Mouse (Mus musculus) heart, postnatal 36 days (tissue): ENCODE data around the gene Tnks2. TPM values are rescaled to one million over a fixed set of nuclear protein-coding genes. Genes with fewer than 3 reads are reported as not detected.
"Not testable (repeated sequence)": the region's sequence is repeated elsewhere in the genome, so short reads cannot be mapped to it uniquely, and the experiment has no call there.

Source experiments
- DNase-seq, 2 experiments: peaks; one replicate each; pipeline ENCODE4 v3.0.0; 2021 to 2022
- intact Hi-C: fragments of 180-260 bp; cut with DNase I; formaldehyde crosslinking; loops from one replicate; pipeline ENCODE4 v1.15.1; 2025
- total RNA-seq, 2 experiments: library from RNA; stranded (reverse); gene quantifications; 2 replicates each; pipeline ENCODE4 v1.2.3; 2021

Gene Tnks2
- total RNA-seq, 2 experiments from 2014 or later: 79.1 to 83.4 TPM

DNA sequence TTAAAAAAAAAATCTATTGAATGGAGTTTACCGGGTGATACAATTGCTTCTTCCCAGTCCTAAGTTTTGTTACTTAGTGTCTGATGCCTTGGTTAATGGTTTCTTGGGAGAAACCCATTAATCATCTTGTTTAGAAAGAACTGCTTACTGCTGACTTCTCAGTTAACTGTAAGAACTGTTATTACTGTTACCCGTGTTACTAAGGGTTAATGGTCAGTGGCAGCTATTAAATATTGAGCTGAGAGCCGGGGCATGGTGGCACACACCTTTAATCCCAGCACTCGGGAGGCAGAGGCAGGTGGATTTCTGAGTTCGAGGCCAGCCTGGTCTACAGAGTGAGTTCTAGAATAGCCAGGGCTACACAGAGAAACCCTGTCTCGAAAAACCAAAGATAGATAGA lies 12.7 kb upstream of the Tnks2 start:
- not testable (repeated sequence) for DNase-seq

DNA sequence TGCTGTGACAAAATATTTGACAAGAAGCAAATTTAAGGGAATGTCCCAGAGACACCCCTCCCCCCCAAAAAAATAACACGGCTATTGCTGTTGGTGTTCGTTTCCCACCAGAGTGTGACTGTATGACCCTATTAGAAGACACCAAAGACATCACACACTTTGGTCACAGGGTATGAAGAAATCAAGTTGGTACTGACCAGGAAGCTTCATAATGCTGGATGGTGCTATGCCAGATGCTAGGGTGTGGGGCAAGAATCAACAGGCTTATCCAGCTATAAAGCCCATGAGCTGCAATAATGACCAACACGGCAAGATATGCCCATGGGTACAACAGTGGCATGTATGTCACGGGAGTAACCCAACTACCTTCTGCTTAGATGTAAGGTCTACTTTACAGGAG lies 11.3 kb upstream of the Tnks2 start:
- no peak for DNase-seq
- intact Hi-C loops: no loop called here

More for the DNA sequence above, 12.7 kb upstream of the Tnks2 start:
- intact Hi-C loops: not testable (repeated sequence)

DNA sequence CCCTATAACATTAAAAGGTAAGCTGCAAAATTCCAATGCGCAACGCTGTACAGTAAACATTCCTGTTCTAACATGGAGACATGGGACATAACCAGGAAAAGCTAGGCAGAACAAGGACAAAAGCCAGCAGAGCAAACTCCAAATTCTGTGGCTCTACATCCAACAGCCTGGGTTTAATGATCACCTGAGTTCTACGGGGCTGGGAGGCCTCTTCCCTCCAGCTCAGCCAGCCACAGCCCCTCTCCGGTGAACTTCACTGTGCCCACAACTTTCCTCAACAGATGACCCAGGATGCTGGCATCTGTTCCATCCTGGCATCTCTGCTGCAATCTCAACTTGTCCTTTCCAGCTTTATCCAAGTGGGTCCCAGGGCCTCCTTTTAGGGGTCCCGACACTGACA lies 6.4 kb upstream of the Tnks2 start:
- intact Hi-C loops: no loop called here

DNA sequence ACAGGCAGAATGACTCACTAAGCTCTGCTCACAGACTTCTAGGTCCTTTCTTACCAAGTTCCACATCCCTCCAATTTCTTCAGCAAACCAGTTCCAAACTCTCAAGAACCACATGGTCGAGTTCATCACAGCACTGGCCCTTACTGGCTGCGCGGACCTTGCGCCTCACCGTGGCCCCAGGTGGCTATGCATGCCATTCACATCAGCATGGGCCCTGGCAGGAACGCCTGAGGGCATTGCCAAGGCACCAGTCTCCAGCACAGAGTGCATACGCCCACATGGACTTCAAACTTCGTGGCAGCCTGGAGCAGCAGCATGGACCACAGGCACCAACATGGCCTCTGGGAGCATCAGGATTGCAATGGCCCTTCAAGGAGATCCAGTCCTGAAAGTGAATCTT lies 5.7 kb upstream of the Tnks2 start:
- DNase-seq: no peak
- intact Hi-C loops: no loop called here

More for the DNA sequence above, 6.4 kb upstream of the Tnks2 start:
- no peak for DNase-seq

DNA sequence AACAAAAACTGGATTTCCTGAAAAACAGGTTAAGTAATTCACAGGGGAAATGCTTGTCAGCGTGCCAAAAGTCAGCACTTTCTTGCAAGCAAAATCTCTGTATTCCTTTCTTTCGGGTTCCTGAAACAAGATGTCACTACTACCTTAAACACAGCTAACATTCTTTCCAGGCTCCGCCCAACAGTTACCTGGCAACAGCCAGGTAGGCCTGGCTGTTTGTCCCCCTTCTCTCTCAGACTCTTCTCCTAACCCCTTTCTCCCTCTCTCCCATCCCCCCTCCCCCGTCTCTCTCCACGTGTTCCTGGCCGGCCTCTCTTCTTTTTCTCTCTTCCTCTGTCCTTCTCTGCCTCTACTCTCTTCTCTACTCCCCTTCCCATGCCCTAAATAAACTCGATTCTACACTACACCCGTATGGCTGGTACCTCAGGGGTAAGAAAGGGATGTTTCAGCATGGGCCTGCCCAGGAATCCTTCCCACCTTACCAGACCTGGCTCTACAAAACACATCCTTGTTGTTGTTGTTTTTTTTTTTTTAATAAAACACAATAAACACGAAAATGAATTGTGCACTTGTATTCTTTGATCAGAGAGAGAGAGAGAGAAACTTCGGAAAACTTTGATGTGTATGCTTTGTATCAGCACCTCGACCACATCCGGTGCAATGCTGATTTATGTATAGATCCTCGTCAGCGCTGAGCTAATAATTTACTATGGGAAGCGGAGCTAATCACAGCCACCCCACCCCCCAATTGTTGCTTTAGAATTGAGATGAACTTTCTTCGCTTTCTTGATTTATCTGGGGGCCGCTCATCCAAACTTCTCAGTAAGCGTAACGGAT lies 863 bp upstream of the Tnks2 start:
- peak; percentile 43 to 54 for DNase-seq
- intact Hi-C loops: loop anchor here (5.0 kb wide), 1 partner anchor 84 kb away; the partner anchor contains the start of gene Fgfbp3

DNA sequence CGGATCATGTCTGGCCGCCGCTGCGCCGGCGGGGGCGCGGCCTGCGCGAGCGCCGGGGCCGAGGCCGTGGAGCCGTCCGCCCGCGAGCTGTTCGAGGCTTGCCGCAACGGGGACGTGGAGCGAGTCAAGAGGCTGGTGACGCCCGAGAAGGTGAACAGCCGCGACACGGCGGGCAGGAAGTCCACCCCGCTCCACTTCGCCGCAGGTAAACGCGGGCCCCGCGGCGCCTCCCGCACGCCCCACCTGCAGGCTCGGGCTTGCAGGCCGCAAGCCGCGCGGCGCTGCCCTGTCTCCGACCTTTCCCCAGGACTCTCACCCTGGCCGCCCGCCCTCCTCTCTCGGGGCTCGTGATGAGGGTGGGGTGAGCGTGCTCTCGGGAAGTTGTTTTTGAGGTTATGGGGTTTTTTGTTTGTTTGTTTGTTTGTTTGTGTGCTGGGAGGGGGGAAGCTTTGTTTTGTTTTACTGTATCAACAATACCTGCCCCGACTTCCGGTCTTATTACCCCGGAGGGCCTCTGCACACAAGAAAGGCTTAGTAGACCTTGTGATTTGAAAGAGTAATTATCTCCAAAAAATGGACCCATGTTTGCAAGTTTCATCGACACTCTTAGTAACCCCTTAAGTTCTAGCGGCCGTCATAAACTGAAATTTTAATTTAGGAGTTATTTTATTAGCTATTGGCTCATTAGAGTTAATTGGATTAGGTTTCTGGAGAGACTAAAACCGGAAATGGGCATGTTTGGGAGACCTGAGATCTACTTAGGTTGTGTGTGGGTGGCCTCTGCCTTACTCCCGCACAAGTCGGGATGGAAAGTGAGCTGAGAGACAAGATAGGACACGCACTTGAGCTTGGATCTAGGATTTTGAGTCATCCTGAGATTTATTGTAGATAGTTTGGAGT lies 750 bp downstream of the Tnks2 start:
- DNase-seq: peak; percentile 15 to 56
- intact Hi-C loops: loop anchor here (2.0 to 5.0 kb wide), 2 partner anchors 16 to 83 kb away; partner anchors contain the start of gene Fgfbp3

DNA sequence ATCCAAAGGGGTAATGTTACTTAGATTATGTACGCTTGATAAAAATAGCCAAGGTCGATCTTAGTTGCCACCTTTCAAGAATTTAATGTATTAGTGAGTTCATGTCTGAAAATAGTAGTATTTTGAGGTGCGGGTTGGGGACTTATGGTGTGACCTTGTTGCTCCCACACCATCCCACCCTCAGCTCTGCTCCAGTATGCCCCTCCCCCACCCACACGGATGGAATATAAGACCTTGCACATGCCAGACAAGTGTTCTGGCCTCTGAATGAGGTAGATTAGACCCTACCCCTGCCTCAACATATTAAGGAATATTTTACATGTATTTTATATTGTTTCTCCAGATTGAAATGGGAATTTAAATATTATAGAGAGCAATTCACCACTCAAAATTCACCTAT lies 2.0 kb downstream of the Tnks2 start:
- intact Hi-C loops: no loop called here
- DNase-seq: no peak

DNA sequence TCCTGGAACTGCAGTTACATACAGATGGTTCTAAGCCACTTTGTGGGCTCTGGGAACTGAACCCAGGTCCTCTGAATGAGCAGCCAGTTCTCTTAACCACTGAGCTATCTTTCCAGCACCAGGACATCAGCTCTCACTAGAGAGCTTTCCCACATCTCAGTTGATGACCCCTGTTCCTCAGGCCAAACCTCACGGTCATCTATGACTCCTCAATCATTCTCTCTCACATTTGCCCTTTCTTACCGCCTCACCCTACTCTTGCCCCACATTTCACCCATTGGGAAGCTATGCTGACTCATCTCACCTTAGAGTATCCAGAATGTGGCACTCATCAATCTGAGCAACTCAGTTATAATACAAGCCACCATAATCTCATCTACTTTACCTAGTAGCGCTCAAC lies 6.3 kb downstream of the Tnks2 start:
- intact Hi-C loops: no loop called here
- DNase-seq: no peak

DNA sequence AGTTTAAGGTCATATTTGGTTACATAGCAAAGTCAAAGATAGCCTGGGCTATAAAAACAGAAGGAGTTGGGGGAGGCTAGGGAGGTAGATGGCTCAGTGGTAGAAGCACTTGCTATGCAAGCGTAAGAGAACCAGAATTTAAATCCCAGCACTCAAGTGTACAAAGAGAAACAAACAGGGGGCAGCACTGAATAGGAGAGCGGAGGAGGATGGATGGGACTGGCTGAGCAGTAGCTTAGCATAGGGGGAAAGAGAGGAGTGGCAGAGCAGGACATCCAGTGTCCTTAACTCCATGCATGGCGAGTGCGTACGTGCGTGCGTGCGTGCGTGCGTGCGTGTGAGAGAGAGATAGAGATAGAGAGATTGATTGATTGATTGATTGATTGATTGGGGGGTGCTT lies 9.8 kb downstream of the Tnks2 start:
- intact Hi-C loops: no loop called here
- DNase-seq: no peak

DNA sequence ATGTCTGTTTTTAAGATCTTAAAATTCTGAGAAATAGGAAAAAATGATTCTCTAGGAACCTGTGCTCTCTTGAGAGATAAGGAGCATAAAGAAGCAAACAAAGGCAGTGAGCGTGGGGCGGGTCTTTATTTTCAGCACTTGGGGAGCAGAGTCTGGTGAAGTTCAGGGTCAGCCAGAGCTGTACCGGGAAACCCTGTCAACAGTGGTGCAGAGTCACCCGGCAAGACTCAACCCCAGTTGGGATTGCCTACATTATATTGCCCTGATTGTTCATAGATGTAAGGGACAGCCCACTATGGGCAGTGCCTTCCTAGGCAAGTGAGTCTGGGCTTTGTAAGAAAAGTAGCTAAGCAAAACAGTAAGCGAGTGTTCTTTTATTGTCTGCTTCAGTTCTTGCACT lies 11.9 kb downstream of the Tnks2 start:
- intact Hi-C loops: no loop called here
- DNase-seq: no peak

DNA sequence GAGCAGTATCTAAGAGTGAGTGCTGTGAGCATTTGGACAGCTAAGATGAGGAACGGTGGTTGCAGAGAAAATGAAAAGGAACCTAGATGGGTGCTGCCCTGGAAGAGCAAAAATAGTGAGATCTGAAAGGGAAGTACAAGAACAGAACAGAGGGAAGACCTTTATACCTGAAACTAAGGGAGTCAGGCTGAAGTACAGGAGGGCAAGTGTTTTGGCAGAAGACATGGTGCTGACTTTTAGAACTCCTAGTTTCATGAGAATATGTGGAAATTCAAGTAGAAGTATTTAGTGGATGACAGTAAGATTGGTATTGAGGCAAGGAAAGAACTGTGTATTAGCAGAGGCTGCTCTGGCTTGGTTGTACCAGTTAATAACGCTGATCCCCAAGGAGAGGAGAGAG lies 19.8 kb downstream of the Tnks2 start:
- no peak for DNase-seq
- intact Hi-C loops: no loop called here

DNA sequence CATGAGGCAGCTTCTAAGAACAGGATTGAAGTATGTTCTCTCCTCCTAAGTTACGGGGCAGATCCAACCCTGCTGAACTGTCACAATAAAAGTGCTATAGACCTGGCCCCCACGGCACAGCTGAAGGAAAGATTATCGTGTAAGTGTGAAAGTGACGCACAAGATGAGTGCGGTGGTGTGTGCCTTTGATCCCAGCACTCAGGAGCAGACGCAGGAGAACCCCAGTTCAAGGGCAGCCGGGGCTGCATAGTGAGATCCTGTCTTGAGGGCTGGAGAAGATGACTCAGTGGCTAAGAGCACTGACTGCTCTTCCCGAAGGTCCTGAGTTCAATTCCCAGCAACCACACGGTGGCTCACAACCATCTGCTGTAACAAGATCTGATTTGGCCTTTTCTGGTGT lies 23.8 kb downstream of the Tnks2 start:
- intact Hi-C loops: loop anchor here (2.0 kb wide), 1 partner anchor 17 kb away; no protein-coding TSS in a partner anchor
- DNase-seq: no peak

DNA sequence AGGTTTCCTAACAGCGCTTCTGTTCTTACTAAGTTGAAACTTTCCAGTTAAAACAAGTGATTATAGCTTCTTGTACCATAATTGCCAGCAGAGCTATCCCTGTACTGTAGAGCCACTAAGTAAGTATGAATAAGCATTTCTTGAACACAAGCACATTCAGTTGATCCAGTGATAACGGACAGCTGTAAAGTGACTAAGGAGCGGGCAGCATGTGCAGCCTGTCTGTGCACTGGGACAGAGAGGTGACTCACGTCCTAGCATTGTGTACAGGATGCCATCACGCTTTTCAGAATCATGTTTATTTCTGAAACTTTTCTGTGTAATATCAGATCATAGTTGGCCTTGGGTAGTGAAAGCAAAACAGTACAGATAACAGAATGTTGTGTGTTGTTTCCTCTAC lies 26.4 kb downstream of the Tnks2 start:
- no peak for DNase-seq
- intact Hi-C loops: no loop called here

DNA sequence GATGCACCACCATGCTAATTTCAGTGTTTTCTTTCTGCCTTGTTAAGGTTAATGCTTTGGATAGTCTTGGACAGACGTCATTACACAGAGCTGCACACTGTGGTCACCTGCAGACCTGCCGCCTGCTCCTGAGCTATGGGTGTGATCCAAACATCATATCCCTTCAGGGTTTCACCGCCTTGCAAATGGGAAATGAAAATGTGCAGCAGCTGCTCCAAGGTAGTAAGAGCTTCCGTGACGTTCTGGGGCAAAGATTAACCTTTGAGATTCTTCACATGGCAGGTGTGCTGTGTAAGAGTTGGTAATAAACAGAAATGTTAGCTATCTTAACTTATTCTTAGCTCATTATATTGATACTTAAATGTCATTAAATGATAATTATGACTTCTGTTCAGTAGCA lies 31.9 kb downstream of the Tnks2 start:
- intact Hi-C loops: no loop called here

DNA sequence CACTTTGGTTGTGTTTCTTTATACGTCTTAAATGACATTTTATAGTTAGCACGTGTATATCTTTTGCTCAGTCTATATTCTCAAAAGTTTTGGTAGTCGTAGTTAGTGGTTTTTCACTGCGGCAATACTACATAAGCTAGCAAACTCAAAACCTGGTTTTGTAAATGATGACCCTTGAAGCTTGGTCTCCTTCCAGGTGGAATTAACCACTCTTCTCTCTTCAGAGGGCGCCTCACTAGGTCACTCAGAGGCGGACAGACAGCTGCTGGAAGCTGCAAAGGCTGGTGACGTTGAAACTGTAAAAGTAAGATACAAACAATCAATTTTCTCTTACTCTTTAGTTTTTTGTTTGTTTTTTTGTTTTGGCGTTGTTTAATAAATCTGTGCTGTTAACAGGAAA lies 33.4 kb downstream of the Tnks2 start:
- DNase-seq: no peak
- intact Hi-C loops: no loop called here

More for the DNA sequence above, 31.9 kb downstream of the Tnks2 start:
- DNase-seq: no peak

DNA sequence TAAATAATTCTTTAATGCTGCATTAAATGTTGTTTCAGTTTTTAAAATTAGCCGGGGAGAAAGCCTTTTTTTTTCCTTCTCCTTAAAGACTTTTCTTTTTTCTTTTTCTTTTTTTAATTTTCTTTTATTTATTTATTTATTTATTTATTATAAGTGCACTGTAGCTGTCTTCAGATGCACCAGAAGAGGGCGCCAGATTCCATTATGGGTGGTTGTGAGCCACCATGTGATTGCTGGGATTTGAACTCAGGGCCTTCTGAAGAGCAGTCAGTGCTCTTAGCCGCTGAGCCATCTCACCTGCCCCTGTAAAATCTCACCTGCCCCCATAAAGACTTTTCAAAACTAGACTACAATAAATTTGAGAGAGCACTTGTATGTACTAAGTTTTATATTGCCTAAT lies 34.6 kb downstream of the Tnks2 start:
- DNase-seq: not testable (repeated sequence)
- intact Hi-C loops: loop anchor here (2.0 kb wide), 1 partner anchor 52 kb away; no protein-coding TSS in a partner anchor

DNA sequence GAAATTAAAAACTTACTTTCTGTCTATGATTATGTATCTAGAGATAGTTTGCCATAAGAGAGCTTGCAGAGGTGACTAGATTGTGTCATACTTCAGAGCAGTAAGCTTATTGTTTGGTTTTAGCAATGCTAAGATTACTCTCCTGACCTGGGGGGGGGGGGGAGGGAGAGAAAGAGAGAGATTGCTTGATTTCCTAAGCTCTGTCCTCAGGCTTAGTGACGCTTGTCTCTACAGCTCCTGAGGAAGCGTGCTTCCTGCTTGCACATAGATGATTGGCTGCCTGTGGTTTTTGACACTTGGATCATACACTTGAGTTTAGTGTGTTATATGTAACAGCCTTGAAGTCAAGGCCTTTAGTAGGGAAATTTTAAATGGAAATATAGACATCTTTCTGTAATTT lies 40.6 kb downstream of the Tnks2 start:
- no peak for DNase-seq
- intact Hi-C loops: loop anchor here (2.0 kb wide), 1 partner anchor 16 kb away; no protein-coding TSS in a partner anchor

DNA sequence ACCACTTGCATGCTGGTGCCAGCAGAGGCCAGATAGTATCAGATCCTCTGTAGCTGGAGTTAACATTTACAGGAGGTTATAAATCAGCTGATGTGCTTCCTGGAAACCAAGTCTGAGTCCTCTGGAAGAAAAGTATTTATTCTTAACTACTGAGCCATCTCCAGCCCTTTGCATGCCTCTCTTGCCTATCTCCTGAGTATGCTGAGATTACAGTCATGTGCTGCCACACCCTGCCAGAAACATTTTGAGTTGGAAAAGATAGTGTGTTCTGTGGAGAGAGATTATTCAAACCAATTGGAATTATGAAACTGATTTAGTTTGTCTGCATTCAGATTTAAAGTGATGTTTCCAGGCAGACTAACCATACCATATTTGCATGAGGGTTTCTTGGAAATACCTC lies 43.3 kb downstream of the Tnks2 start:
- intact Hi-C loops: no loop called here
- no peak for DNase-seq

DNA sequence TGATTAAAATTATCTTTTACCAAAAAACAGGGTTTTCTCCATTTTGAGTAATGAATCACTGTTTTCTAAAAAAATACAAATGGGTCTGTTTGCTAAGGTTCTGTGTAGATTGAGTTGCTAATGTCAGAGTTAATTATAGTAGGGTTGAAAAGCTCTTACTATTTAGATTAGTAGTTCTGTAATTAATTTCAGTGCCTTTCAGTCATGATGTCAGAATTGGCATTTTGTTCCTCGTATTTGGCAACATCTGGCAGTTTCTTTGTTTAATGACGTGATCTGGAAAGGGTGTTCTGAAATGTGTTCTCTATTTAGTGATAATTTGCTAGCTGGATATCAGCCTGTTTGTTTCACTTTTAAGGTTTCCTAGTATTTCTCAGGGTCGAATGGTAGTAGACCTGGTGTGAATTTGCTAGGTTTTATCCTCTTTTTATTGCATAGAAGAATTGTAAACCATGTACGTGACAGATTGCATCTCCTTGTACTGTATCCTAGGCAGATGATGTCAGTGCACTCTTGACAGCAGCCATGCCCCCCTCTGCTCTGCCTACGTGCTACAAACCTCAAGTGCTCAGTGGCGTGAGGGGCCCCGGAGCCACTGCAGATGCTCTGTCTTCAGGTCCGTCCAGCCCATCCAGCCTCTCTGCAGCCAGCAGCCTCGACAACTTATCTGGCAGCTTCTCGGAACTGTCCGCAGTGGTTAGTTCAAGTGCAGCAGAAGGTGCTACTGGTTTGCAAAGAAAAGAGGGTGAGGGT lies 44.9 kb downstream of the Tnks2 start:
- intact Hi-C loops: no loop called here
- DNase-seq: no peak

DNA sequence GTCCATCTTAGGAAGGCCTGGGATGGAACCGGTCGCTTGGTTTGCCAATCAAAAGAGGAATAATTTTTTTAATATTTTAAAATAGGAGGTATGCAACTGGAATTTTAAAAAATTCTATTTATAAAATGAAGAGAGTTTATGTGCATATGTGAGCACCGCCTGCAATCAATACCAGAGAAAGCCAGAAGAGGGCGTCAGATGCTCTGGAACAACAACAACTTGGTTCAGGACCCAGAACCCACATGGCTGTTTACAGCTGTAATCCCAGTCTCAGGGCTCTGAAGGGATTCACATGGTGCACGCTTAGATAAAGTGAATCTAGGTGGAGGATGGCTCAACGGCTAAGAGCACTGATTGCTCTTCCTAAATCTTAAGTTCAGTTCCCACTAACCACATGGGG lies 49.1 kb downstream of the Tnks2 start:
- DNase-seq: peak; percentile 16 to 20
- intact Hi-C loops: no loop called here

DNA sequence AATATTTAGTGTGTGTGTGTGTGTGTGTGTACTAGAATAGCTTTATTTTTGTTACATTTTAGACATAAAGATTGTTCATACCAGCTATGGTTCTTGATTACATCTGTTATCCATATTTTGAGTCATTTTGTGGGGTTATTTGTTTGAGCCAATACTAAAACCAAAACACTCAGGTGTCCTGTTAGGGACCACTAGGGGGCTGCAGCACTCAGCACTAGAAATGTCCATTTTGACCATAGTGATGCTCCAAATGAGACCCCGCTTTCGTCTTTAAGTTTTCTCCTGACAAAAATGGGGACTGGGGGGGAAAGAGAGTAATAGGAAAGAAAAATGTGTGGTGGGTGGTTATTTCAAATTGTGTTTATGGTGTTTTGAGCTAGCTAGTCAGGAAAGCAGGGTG lies 52.3 kb downstream of the Tnks2 start:
- intact Hi-C loops: loop anchor here (5.0 kb wide), 1 partner anchor 36 kb away; no protein-coding TSS in a partner anchor
- no peak for DNase-seq
